Mouse (Mus musculus): ENCODE measurements around the gene Efna5.

Efna5 gene

DNA sequence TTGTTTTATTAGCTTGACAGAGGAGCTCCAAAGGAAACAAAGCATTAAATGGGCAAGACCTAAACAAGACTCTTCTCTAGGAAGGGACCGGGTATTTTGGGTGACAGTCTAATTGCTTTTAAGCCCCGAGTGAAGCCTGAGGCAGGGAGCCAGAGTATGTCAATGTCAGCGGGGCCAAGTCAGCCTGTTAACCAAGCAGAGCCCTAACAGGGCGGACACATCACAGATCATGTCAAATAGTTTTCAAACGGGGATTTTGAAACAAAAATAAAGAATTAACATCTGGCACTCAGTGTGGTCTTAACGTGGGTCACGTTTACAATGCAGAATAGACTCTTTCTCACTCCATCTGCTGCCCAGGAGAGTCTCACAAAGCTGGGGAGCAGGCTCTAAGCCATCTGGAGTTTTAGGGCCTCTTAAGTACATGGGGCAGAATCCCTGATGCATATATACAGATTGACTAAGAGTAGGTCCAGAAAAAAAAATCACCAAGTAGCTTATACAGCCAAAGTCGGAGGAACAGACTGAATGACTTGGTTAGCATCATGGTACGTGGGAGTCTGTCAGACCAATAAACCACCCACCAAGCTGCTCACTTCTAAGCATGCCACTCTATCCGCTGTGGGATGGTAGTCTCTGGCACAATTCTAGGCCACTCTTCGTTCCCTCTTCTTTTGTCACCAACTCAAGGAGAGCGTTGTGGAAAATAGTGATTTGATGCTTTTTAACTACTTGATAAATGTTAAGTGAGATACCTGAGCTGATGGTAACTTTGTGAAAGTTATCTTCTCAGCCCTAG, 223.1 kb downstream of the Efna5 start:
- no peak for DNase-seq (ENCODE audit: low read depth)

DNA sequence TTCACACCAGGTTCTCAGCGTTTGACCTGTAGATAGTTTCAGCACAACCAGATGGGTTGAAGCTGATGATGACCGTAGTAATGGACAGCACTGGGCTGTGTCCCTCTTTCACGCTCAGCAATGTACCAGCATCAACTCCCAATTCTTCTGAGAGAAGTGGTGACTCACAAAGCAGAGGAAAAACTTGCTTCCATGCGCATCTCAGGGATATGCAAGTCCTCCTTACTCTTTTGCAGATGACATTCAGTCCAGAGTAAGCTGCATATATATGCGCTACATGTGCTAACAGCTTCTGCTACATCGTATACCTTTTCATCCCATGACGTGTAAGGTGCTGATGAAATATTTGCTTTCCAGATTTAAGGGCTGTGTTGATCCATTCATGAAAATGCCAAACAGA, 224.1 kb downstream of the Efna5 start:
- no peak for DNase-seq (ENCODE audit: low read depth)

DNA sequence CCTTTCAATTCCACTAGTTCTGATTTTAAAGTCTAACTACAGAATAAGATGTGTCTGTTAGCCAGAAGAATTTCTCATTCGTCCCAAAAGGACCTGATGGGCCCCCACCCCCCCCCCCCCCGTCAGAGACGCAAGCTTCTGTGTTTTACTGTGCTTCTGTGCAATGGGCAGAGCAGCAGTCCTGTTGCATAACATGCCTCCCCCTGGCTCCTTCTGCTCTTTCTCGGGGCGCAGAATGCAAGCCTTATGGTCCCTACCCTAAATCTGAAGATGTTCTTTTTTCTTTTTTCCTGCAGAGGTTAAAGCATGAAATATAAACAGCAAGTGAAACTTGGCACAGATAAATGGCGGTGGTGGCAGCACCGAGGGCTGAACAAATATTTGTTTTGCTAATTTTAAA, 224.5 kb downstream of the Efna5 start:
- DNase-seq (ENCODE audit: low read depth), result no peak

DNA sequence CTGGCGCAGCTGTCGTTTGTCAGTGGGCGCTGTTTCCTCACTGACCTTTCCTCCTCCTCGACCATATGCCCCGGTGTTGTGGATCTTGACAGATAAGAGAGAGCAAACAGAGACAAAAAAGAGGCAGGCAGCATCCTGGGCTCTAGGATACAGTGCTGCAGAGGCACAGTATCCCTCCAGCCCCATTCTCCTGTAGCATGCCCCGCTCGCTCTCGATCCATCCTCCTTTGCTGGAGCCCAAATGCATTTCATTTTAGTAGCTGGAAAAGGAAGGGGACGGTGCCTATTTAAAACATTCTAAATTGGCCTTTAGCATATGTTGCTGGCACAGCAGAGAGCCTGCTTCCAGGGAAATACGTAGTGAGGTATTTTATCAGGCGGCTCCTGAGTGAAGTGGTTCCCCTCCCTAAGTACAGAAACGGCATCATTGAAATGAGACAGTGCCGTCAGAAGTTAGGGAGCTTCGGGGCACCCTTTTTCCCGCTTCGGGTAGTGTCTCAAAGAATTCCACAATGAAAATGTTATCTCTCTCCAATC, 225.2 kb downstream of the Efna5 start:
- DNase-seq (ENCODE audit: low read depth), result no peak

DNA sequence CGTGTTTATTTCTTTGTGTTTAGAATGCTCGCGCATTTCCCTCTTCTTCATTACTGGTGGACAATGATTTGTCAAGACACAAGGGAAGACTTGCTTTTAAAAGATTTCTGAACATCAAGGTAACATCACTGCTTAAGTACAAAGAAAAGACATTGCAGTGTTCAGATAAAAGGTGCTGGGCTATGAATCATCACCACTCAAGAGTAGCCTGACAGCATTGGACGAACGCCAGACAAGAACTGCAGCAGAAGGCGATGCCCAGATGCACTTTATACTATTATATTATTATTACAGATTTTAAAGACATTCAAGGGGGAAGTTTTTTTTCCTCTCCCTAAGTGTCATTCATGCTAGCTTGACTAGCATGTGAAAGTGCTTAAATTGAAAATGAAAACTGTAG, 228.7 kb downstream of the Efna5 start:
- DNase-seq (ENCODE audit: low read depth), result peak; percentile 75

DNA sequence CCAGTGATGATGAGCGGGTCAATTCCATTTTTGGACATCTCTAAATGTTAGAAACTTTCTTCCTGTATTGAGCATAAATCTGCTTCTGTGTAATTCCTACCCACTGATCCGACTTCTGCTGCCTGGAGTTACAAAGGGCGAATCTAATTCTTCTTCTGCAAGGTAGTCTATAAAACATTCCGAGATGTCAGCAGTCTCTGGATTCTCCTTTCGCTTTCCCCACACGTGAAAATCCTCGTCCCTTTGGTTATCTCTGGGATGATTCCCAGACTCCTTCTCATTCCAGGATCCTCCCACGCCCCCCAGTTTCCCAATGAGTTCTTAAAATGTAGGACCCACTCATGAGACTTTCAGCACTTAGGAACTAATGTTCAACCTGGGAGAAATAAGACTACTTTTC, 229.4 kb downstream of the Efna5 start:
- DNase-seq (ENCODE audit: low read depth), result no peak

DNA sequence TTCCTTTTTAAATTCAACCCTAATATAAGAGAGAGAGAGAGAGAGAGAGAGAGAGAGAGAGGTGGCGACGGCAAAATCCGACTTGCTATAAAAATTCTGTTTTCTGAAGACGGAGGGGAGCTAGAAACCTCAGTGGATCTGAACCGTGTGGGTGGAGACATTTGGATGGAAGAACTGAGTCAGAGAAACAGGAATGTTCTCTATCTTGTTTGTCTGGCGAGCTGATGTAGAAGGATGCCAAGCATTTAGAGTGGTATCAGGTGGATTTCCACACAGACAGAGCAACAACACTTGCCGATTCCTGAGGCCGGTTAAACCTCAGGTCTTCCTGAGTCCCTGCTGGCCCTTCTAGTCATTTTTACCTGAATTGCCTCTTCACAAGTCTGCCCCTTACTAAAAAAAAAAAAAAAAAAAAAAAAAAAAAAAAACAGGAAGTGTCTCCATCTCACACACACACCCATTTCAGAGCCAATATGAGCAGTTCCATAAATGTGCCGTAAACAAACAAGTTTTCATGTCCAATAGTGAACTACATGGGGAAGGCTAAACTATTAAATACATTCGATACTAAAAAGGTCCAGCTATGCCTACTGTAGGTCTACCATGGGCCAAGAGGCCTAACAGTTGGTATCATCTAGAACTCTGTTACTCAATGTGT, 231.7 kb downstream of the Efna5 start:
- DNase-seq (ENCODE audit: low read depth), result peak; percentile 44

DNA sequence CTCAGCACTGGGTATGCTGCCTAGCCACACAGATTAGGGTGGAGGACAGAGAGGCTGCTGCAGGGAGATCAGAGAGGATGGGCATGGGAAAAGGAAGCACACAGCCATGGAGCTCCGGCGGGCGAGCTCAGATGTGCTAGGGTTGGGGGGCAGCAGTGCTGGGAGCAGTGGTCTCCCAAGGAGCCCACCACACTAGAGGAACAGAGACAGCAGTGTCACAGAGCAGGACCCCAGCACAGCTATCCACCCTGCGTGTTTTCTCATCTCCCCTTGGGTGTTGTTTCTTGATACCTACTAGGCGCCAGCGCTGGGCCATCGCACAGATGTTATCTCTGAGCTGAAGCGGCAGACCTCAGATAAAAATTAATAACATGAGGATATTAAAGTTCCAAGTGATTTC, 234.3 kb downstream of the Efna5 start:
- DNase-seq (ENCODE audit: low read depth), result no peak

DNA sequence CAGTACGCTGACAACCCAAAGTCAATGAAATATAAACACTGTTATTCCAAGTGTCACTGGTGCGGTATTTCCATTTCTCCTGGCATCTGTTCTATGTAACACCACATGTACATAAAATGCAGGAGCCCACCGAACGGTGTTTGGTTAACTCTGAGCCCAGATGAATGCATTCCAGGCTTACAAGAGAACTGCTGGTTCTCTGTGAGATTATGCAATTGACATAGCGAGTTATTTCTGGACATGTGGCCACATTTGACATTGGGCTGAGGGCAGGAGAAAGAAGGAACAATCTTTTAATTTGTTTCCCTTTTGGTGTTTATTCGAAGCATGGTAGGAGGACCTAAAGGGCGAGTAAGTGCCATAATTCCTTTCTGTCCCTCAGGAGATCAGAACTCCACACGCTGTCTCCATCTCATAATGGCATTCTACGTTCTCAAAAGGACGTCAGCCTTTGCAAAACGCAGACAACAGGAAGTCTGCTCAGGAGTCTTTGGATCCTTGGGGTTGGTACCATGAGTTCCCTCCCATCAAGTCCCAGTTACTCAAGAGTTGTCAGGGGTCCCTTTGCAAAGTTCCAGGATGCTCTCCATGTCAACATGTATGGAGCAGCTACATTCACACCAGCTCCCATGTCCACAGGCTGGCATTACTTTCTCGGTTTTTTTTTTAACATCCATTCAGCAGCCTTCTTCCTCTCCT, 238.5 kb downstream of the Efna5 start:
- peak; percentile 35 for DNase-seq (ENCODE audit: low read depth)

DNA sequence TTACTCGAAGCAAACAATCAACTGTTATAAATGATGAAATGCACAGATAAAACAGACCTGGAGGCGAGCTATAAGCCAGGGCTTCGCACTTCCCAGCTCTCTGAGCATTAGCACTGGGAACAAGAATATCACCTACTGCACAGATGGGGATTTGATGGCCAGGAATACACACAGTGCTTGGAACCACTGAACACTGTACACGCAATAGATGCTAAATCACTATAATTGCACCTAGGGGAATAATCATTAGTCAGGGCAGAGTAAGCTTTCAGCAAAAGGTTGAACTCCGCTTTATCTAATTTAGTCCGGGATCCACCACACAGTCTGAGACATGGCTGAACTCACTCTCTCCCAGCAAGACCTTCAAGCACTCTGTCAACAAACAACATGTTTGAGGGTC, 240.5 kb downstream of the Efna5 start:
- DNase-seq (ENCODE audit: low read depth), result no peak

DNA sequence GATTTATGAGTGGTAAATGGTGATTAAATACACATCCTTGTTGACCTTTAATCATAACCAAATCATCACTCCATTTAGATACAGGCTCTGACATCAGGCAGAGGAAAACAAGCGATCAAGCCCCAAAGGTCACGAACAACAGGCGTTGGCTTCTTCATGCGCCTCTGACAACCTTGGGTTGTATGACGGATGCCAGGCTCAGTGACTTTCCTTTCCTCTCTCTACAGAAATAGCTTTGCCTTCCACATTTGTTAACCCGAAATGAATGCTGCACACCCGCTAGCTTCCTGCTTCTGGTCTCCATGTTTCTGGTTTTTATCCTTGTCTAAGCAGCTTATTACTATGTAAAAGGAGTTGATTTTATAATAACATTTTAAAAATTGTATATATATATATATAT, 244.2 kb downstream of the Efna5 start:
- DNase-seq (ENCODE audit: low read depth), result no peak

DNA sequence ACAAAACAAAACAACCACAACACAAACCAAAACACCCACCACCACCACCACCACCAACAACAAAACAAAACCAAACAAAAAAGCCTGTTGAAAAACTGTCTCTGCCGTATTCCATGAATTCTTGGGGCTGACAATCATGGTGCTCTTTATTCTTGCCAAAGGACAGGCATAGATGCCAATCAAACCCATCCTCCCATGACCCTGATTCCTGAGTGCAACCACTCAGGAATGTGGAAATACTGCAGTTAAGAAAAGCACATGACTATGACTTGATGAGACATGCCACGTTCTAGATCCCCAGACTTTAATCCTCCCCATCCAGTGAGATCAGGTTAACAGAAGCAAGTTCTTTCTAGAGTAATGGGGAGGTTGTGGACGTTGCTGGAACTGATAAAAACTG, 246.2 kb downstream of the Efna5 start:
- no peak for DNase-seq (ENCODE audit: low read depth)

DNA sequence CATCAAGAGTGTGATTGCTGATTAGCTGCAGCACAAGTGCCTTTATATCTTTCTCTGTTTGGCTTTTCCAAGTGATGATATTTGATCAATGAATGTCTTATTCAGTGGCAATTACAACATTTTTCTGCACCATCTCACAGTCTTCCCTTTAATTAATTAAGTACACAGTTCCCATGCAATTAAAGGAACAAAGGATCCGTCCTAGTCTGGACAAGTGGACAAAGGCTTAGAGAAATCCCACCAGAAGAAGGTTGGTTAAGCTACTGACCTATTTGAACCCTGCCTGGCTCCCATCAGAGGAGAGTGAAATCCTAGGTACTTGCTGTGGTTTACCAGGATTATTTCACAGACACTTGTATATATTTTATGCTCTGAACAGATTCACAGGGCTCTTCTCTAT, 252.6 kb downstream of the Efna5 start:
- DNase-seq (ENCODE audit: low read depth), result no peak

DNA sequence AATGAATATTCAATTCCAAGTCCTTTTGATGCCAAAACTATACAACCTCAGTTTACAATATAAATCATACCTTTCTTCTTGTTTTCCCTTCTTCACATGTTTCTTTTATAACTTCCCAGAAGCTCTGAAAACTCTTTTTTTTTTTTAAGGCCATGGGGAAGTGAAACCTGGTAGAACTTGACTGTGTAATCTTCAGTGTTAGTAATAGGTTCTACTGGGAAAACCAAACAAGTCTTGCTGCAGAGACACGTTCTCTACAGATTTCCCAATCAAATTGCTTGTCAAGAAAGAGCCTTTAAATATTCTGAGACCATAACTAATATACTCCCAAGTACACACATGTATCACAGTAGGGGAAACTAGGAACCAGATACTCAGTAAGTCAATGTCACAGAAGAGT, 253.6 kb downstream of the Efna5 start:
- no peak for DNase-seq (ENCODE audit: low read depth)

DNA sequence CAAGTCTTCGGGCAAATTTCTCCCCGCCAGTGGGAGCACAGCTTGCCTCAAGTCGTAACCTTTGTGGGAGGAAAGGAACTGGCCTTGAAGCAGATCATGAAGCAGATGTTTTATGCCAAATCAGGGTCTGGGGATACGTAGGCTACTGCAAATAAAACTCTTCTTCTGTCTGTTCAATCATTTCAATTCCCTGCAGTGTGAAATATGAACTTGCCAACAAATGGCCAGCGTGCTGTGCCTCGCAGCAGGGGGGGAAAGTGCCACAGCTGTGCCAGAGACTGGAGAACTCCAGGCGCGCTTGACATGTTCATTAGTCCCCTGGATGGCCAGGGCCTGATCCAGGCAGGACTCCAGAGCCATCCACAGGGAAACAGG, 255.5 kb downstream of the Efna5 start:
- no peak for DNase-seq (ENCODE audit: low read depth)

DNA sequence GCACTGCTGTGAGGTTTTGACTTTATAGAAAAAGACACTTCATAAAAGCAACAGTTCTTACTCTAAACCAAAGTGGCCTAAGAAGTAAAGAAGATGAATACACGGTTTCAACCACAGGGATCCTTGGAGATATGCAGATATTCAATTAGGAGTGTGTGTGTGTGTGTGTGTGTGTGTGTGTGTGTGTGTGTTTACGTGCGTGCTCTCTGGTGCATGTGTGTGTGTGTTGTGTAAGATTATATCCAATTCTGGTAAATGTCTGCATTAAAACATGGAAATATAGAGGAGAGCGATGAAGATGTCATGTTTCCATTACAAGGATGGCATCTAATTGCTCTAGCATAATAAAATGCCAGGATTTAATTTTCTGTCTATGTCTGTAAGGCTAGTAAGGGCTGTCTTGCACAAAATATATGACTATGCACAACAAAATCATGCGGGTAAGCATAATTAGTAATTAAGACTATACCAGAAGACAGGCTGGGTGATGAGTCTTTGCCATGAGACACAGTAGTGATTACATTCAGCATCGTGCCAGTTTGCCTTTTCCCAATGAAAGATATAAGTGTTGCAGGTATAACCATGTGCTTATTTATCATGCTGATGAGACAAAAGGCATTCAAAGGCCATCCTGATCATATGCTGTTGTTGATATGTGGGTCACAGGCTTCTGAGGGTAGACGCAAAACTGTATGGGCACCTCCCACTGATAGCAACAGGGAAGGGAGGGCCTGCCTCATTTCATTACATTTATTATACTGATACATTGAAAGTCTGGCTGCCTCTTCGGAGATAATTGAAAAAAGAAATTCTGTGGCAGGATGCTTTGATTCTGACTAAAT, 256.1 kb downstream of the Efna5 start:
- DNase-seq (ENCODE audit: low read depth), result no peak

DNA sequence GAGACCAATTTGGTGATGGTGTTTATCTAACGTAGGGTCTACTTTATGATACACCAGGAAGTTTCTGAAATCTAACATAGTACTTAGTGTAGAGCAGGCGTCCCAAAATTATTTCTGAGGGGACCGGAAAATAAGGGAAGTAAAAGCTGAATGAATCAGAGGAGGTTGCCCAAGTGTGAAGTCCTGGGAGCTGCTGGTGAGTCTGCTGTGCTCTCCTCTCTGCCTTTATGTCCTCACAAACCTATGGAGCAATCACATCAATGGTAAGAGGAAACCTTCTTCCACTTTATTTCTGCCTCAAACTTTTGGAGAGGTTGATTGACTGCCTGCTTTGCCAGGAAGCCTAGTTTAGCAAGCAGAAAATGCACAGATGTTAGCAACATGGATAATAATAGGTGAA, 257.9 kb downstream of the Efna5 start:
- DNase-seq (ENCODE audit: low read depth), result no peak

DNA sequence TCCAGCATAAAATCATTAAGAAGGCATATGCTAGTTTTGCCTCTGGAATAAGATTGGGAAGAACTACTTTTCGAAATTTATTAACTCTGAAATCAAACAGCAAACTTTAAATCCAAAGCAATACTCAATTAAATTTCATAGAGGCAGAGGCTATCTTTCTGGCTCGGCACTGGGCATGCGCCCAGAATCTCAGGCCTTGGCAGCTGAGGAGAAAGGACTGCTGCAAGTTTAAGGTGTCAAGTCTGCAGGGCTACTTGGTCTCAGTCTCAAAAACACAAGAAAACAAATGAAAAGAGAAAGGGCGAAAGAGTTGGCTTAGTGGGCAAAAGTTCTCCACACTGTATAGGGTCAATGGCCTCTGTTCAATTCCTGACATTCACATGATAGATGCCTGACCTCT, 258.6 kb downstream of the Efna5 start:
- DNase-seq (ENCODE audit: low read depth), result no peak

DNA sequence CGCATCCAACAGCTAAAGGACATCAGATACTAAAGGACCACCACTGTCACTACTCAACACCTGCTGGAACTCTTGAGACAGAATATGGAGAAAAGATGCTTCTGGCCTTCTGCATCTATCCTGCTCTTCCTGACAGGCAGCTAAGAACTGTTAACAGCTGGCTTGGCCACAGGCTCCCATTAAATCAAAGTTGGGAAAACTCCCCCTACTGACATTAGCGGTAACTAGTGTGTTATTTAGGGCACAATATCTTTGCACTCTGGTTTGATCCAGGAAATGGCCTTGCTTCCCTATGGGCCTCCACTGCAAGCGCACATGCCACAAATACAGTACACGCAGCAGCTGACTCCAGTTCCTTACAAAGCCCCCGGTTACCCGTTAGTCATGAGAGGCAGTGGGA, 266.0 kb downstream of the Efna5 start:
- DNase-seq (ENCODE audit: low read depth), result no peak

DNA sequence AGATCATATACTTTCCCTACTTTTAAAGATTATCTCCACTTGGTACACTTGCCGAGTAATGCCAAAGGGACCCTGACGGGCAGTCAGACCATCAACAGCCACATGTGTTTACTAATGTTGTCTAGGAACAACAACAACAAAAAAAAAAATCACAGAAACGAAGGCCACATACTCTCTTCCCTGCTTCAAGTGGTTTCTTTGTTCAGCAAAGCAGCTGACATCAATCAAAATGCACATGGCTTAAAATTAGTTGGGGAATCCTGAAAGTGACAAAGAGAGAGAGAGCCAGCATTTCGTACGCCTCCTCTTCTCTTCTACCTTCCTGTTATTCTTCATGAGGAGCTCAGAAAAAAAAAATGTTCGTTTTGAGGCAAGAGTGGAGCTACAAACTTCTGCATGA, 266.4 kb downstream of the Efna5 start:
- no peak for DNase-seq (ENCODE audit: low read depth)

DNA sequence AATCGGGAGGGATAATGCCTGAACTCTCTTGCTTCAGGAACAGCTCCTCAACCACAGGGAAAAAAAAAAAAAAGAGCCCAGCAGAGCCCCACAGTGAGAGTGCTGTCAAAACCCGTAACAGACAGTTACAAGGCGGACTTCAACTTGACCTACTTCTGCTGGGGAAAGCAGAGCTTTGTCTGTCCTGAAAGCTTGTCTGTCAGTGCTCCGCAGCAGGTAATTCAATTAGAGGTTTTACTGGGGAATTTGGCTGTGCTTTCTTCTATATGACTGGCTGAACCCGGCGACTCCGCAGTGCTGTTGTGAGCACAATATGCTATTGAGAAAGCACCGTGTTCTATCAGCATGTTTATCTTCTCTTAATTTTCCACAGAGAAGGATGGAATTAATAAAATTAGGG, 266.9 kb downstream of the Efna5 start:
- DNase-seq (ENCODE audit: low read depth), result no peak

DNA sequence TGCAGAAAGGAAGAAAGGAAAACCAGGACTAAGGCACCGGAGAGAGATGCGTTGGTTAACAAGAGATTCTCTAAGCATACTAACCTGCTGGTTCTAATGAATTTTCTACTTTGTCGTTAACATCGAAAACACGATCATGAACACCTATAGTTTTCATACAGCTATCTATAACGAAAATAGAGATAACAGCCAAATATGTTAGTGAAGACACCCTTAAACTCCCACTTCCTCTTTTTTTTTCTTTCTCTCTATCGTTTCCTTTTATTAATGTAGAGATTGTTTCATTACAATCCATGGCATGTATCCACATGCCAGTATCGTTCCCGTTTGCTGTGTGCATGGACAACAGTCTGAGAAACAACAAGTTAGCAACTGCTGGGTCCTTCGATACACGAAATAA, 267.9 kb downstream of the Efna5 start:
- DNase-seq (ENCODE audit: low read depth), result no peak
